Mouse (Mus musculus) heart, embryonic 15.5 days (tissue): ENCODE measurements at regions not wholly inside any gene's neighbourhood (a gene's known extent, or its start where the extent isn't known, plus 50 kb on each side); places are given as distances from the start of the nearest gene placed in this dataset.

ENCODE experiments used
- ATAC-seq: fragments of 200-750 bp; cut with Nextera tagmentation; replicated peaks from 2 replicates; pipeline ENCODE4 v1.8.0; 2017; ENCODE audit warnings: low read depth, moderate TSS enrichment; ENCODE audit not compliant: insufficient number of reproducible peaks, insufficient read depth, low FRiP score
- H3K27ac ChIP-seq: fragments of 300-500 bp; sonication (generic); 2 replicates; pipeline ENCODE4 v1.5.1; 2015; ENCODE audit warnings: mild to moderate bottlenecking, inconsistent platforms
- H3K27me3 ChIP-seq: fragments of 300-500 bp; sonication (generic); 2 replicates; pipeline ENCODE4 v1.6.1; 2015; ENCODE audit warnings: inconsistent platforms
- H3K36me3 ChIP-seq: fragments of 300-500 bp; sonication (generic); 2 replicates; pipeline ENCODE4 v1.6.1; 2015; ENCODE audit warnings: mild to moderate bottlenecking, inconsistent platforms
- H3K4me1 ChIP-seq: fragments of 300-500 bp; sonication (generic); replicated peaks from 2 replicates; pipeline ENCODE4 v1.6.1; 2015; ENCODE audit warnings: inconsistent platforms
- H3K4me2 ChIP-seq: fragments of 300-500 bp; sonication (generic); 2 replicates; pipeline ENCODE4 v1.6.1; 2015; ENCODE audit warnings: inconsistent platforms, mild to moderate bottlenecking, moderate library complexity
- H3K4me3 ChIP-seq: fragments of 300-500 bp; sonication (generic); 2 replicates; pipeline ENCODE4 v1.5.1; 2015; ENCODE audit warnings: mild to moderate bottlenecking, inconsistent platforms
- H3K9ac ChIP-seq: fragments of 300-500 bp; sonication (generic); 2 replicates; pipeline ENCODE4 v1.6.1; 2015; ENCODE audit warnings: mild to moderate bottlenecking, inconsistent platforms
- H3K9me3 ChIP-seq: fragments of 300-500 bp; sonication (generic); replicated peaks from 2 replicates; pipeline ENCODE4 v1.6.1; 2016; ENCODE audit warnings: inconsistent platforms
- WGBS: fragments of 180-500 bp; shearing (Covaris S2); methylation state at CpG from one replicate; pipeline ENCODE4 v1.1.7; 2015; ENCODE audit warnings: mixed read lengths; 5-methylcytosine and 5-hydroxymethylcytosine counted together

DNA sequence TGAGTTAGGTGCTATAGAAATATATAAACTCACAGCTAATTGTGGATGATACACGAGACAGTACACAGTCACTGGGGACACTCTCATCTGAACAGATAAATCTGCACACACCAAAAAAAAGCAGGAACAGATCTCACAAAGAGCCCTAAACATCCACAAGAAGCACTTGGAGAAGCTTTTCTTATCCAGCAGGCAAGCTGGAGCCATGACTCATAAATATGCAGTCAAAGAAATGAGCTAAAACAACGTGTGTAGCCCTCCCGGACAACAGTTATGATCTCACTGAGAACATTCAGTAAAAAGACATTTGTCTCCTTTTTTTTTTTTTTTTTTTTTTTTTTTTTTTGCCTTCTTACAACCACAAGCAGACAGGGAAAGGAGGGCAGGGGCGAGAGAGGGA, 235.1 kb upstream of the Elac2 start:
- no peak for ATAC-seq
- no peak overlapping the region for H3K4me2 ChIP-seq
- H3K4me1 ChIP-seq: no peaks in the 10 kb centered on the region
- WGBS: 56% methylated on average over 4 of the region's 4 CpGs
- H3K4me3 ChIP-seq: no peak overlapping the region
- no peak overlapping the region for H3K27ac ChIP-seq
- H3K36me3 ChIP-seq: no peaks in the 10 kb centered on the region
- no peak overlapping the region for H3K9ac ChIP-seq
- no peaks in the 10 kb centered on the region for H3K27me3 ChIP-seq
- H3K9me3 ChIP-seq: no peaks in the 10 kb centered on the region

DNA sequence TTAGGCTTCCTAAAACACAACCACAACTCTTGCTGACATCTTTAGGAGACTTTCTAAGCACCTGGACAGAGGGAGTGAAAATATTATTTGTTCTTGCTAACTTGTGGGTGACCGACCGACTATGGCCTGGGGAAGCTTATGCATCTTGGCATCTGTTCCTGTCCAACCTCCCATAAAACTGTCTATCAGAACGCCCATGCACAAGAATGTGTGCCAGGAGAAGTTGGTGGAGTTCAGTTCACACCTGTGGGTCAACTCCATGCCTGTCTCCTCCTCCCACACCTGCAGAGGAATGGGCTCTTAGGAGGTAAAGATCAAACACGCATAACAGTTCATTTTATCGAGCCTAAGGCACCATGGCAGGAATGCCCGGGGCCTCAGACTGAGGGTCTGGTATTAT, 232.7 kb upstream of the Elac2 start:
- no peak for ATAC-seq
- 74% methylated on average over 6 of the region's 6 CpGs for WGBS
- H3K4me1 ChIP-seq: no peaks in the 10 kb centered on the region
- no peaks in the 10 kb centered on the region for H3K9me3 ChIP-seq
- no peaks in the 10 kb centered on the region for H3K27me3 ChIP-seq
- H3K36me3 ChIP-seq: no peaks in the 10 kb centered on the region
- no peak overlapping the region for H3K4me2 ChIP-seq
- H3K9ac ChIP-seq: no peak overlapping the region
- no peak overlapping the region for H3K27ac ChIP-seq
- H3K4me3 ChIP-seq: no peak overlapping the region

DNA sequence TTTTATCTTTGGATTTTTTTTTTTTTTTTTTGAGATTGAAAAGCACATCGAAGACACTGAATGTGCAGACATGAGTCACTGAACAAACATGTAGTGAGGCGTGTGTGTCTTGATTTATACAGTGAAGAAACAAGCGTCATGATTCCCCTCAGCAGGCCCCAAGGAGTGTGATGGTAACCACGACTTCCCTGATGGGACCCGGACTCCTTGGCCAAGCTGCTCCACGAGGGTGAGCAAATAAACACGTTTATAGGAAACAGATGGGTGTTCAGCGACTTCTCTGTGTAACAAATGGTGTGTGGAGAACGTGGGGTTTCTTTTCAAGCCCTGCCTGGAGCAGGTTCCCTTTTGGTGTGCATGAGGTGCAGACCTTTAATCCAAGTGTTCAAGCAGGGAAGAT, 228.9 kb upstream of the Elac2 start:
- H3K9me3 ChIP-seq: no peaks in the 10 kb centered on the region
- no peak for ATAC-seq
- WGBS: 35% methylated on average over 9 of the region's 9 CpGs

DNA sequence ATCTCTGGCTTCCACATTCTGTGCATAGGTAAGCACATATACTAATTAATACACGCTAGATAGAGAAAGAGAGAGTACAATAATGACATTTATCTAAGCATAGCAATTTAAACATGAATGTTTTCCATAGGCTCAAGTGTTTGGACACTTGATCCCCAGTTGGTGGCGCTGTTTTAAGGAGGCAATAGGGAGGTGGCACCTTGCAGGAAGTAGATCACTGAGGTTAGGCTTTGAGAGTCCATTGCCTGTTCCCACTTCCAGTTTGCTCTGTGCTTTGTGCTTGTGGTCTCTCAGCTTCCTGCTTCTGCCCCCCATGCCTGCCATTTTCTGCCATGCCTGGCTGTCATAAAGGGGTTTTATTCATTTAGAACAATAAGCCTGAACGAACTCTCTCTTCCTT, 226.5 kb upstream of the Elac2 start:
- H3K4me2 ChIP-seq: no peak overlapping the region
- no peak overlapping the region for H3K4me3 ChIP-seq
- H3K27ac ChIP-seq: no peak overlapping the region
- H3K9ac ChIP-seq: no peak overlapping the region
- 53% methylated on average over 3 of the region's 3 CpGs for WGBS
- no peak for ATAC-seq
- H3K9me3 ChIP-seq: no peaks in the 10 kb centered on the region
- no peaks in the 10 kb centered on the region for H3K27me3 ChIP-seq
- no peaks in the 10 kb centered on the region for H3K4me1 ChIP-seq
- no peaks in the 10 kb centered on the region for H3K36me3 ChIP-seq

More for the DNA sequence above, 228.9 kb upstream of the Elac2 start:
- Histone ChIP-seq H3K27ac (no peak overlapping the region), H3K9ac (no peak overlapping the region), H3K36me3 (no peaks in the 10 kb centered on the region), H3K27me3 (no peaks in the 10 kb centered on the region), H3K4me1 (no peaks in the 10 kb centered on the region), H3K4me3 (no peak overlapping the region), H3K4me2 (no peak overlapping the region)

DNA sequence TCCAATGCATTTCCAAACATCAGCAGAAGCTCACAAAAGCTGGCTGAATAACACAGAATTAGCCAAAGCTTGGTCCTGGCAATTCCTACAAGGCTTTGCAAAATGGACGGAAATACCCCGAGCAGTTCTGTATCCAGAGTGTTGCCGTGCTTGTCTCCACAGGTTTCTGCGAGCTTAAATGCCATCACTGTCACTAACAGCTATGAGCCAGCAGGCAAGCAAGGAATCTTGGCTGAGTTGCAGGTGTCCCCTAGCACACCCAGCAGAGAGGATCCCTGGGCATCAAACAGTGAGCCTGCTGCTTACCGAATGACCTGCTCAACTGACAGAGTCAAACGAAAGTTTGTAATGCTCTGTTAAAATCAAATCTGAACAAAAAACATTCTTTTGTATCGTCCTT, 226.0 kb upstream of the Elac2 start:
- H3K4me2 ChIP-seq: no peak overlapping the region
- no peaks in the 10 kb centered on the region for H3K9me3 ChIP-seq
- H3K27me3 ChIP-seq: no peaks in the 10 kb centered on the region
- no peaks in the 10 kb centered on the region for H3K36me3 ChIP-seq
- no peak for ATAC-seq
- no peaks in the 10 kb centered on the region for H3K4me1 ChIP-seq
- no peak overlapping the region for H3K9ac ChIP-seq
- WGBS: 68% methylated on average over 7 of the region's 7 CpGs
- no peak overlapping the region for H3K27ac ChIP-seq
- H3K4me3 ChIP-seq: no peak overlapping the region

DNA sequence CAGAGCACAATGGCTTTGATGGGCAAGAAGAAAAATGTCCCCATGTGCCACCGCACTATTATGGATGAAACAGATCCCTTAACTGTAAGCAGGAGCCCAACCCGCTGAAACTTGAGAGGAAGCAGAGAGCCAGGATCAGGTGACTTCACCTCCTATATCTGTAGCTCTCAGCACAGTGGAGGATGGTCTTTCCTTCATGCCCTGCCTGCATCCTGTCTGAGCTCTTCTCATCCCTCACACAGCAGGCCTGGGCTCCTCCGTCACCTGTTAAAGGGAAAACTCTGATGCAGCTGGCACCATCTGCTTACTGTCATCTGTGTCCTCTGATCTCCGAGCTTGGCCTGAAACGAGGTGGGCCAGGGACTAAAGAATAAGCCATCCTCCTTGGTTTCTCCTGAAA, 224.8 kb upstream of the Elac2 start:
- no peak for ATAC-seq
- Histone ChIP-seq H3K4me3 (no peak overlapping the region), H3K9ac (no peak overlapping the region), H3K4me2 (no peak overlapping the region), H3K9me3 (no peaks in the 10 kb centered on the region), H3K36me3 (no peaks in the 10 kb centered on the region), H3K27ac (no peak overlapping the region), H3K27me3 (no peaks in the 10 kb centered on the region), H3K4me1 (no peaks in the 10 kb centered on the region)
- WGBS: 46% methylated on average over 5 of the region's 5 CpGs

DNA sequence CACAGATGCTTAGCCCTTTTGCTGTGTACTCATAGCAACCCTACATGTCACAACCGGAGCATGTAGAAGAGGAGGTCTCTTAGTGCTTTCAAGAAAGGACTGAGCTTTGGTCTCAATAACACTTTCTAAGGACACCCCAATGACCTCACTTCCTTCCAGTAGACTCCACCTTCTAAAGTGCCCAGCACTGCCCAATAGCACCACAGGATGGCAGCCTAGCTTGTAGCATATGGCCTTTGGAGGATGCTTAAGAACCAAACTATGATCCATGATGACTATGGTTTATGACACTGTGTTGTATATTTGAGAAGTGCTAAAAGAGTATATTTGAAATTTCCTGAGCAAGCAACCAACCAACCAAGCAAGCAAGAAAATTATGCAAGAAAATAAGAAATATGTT, 223.3 kb upstream of the Elac2 start:
- Histone ChIP-seq H3K9ac (no peak overlapping the region), H3K36me3 (no peaks in the 10 kb centered on the region), H3K4me1 (no peaks in the 10 kb centered on the region), H3K27ac (no peak overlapping the region), H3K9me3 (no peaks in the 10 kb centered on the region), H3K27me3 (no peaks in the 10 kb centered on the region), H3K4me2 (no peak overlapping the region), H3K4me3 (no peak overlapping the region)
- WGBS: 94% methylated on average over 1 of the region's 1 CpGs
- no peak for ATAC-seq

DNA sequence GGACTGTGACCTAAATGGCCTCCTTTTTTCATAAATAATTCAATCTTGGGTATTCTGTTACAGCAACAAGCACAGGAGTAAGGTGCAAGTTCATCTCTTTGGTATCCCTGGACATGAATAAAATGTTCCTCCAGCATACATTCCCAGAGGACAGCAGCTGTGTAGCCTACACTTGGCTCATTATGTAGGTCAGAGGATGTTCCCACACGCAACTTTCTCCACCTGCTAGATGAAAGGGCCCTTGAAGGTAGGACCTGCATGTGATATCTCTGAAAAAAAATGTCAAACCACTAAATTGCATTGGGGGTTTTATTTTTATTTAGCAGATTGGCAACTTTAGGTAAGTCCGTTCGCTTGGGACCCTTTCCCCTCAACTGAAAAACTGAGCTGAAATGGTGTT, 218.2 kb upstream of the Elac2 start:
- no peak for ATAC-seq
- Histone ChIP-seq H3K9ac (no peak overlapping the region), H3K4me3 (no peak overlapping the region), H3K36me3 (no peaks in the 10 kb centered on the region), H3K27me3 (no peaks in the 10 kb centered on the region), H3K9me3 (no peaks in the 10 kb centered on the region), H3K4me1 (no peaks in the 10 kb centered on the region), H3K4me2 (no peak overlapping the region), H3K27ac (no peak overlapping the region)
- 90% methylated on average over 3 of the region's 3 CpGs for WGBS

DNA sequence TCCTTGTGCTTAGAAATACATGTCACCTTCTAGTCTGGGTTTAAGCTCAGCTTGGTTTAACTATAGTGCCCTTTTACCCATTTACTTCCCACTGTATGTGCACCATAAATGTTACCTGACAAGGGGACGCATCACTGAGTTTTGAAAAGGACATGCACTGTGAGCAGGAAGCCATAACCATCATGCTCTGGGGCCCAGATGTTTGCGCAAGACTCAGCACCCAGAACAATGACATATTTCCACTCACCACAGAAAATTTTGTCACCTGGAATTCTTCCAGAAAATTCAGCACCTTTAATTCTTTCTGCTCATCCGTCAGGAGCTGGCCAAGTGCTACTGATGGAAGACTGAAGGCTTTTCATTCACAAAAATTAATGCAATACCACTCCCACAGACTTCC, 216.1 kb upstream of the Elac2 start:
- H3K9ac ChIP-seq: no peak overlapping the region
- H3K4me3 ChIP-seq: no peak overlapping the region
- H3K4me1 ChIP-seq: no peaks in the 10 kb centered on the region
- no peak for ATAC-seq
- H3K27ac ChIP-seq: no peak overlapping the region
- H3K27me3 ChIP-seq: no peaks in the 10 kb centered on the region
- no peaks in the 10 kb centered on the region for H3K36me3 ChIP-seq
- WGBS: 75% methylated on average over 3 of the region's 3 CpGs
- H3K9me3 ChIP-seq: no peaks in the 10 kb centered on the region
- H3K4me2 ChIP-seq: no peak overlapping the region

DNA sequence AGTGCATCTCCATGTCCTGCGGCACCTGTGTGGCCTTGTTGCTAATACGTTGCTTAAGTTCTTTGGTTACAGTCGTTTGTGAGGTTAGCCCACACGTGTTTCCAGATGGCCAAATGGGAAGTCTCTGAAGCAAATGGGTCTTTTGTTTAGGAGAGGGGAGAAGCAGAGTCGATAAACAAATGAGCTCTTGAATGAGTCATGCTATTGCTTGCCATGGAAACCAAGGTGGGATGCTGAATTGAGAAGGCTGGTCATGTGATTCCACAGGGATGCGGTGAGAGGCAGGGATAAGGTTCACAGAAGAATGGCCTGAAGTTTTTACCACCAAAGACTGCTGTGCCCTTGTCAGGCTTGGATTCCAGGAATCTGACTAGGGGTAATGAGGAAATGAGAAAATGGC, 214.8 kb upstream of the Elac2 start:
- Histone ChIP-seq H3K27ac (no peak overlapping the region), H3K4me1 (no peaks in the 10 kb centered on the region), H3K9ac (no peak overlapping the region), H3K4me3 (no peak overlapping the region), H3K4me2 (no peak overlapping the region), H3K27me3 (no peaks in the 10 kb centered on the region), H3K36me3 (no peaks in the 10 kb centered on the region), H3K9me3 (no peaks in the 10 kb centered on the region)
- ATAC-seq: no peak
- WGBS: 63% methylated on average over 6 of the region's 6 CpGs

DNA sequence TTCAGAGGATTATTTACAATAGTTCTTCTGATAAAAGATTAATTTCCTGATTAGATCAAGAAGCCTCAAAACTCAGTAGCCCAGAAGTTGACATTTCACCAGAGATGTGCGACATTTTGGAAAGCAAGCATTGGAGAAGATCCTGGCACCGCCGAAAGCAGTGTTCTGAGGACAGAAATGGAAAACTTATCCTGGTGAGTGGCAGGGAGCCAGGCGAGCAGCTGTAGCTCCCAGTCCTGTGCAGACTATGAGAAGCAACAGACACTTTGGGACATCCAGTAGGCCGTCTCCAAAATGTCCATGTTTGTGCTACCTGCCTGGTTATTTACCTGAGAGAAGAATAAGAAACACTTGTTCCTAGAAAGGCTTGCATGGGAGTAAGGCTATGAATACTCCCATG, 202.1 kb upstream of the Elac2 start:
- no peak for ATAC-seq

DNA sequence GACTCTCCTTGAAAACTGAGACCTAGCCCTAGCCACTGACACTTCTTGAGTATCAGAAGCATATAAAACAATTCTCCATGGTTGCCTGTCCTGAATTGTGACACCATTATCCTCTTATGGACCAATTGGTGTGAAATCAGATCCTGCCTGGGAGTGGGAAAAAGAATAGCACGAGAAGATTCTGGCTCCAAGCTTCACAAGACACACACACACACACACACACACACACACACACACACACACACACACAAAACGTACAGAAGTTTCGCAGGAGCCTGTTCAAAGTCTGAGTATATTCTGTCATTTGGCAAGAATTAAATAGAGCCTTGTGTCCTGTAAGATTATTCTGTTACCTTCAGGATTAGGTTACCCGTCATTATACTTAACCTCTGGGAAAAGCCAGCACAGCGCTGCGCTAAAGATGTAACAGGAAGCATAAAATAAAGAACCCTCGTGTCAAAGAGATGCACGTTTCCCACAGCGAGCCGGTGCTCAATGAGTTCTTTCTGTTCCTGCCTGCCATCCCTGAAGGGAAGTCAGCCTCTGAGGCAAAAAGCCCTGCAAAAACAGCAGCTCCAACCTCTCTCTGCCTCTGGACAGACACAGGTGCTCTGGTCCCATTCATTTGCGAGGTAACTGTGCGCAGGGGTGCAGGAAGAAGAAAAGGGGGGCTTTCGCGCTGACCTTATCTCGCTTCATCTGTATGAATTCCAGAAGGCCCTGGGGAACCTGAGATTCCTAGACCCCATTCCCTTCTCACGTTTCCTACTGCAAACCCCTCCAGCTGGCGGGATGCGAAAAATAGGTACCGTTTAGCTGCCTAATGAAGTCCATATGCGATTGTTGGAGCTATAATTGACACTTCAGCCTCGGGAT, 178.4 kb upstream of the Elac2 start:
- no peak for ATAC-seq
- H3K36me3 ChIP-seq: no peaks in the 10 kb centered on the region
- WGBS: 56% methylated on average over 21 of the region's 21 CpGs

More for the DNA sequence above, 202.1 kb upstream of the Elac2 start:
- H3K9ac ChIP-seq: no peak overlapping the region
- WGBS: 61% methylated on average over 5 of the region's 5 CpGs
- H3K9me3 ChIP-seq: no peaks in the 10 kb centered on the region
- H3K27ac ChIP-seq: no peak overlapping the region
- no peak overlapping the region for H3K4me2 ChIP-seq
- no peaks in the 10 kb centered on the region for H3K4me1 ChIP-seq
- no peaks in the 10 kb centered on the region for H3K27me3 ChIP-seq
- H3K4me3 ChIP-seq: no peak overlapping the region
- no peaks in the 10 kb centered on the region for H3K36me3 ChIP-seq

More for the DNA sequence above, 178.4 kb upstream of the Elac2 start:
- no peaks in the 10 kb centered on the region for H3K27me3 ChIP-seq
- no peak overlapping the region; the same call in 1 of the 2 replicates for H3K4me2 ChIP-seq
- H3K4me1 ChIP-seq: no peaks in the 10 kb centered on the region
- no peak overlapping the region for H3K27ac ChIP-seq
- no peak overlapping the region for H3K9ac ChIP-seq
- H3K9me3 ChIP-seq: no peaks in the 10 kb centered on the region
- no peak overlapping the region for H3K4me3 ChIP-seq
